Comparison of ENCODE assay signal across 14 mouse cellular contexts in the genomic region with DNA sequence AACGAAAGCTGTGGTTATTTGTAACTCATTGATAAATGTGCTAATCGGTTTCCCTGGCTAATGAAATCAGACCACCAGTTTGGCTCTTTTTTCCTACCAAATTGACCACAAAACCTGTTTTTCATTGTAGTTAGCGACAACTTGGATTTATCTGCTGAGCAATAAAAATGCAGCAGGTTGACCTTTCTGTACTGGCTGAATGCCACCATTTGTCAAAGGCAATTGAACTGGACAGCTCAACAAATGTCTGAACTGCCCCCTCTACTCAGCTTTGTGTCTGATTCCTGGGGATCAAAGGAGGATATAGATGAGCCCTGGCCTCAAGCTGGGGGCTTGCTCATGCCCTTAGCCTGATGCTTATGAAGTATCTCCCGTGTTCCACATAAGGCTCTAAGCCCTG.
DNase-seq lines count a peak whose midpoint lies in the region; ATAC-seq and TF ChIP-seq lines count a peak whose summit lies in the region.
"Had no signal": no experiment of that assay in that cellular context is flagged by ENCODE, and none has a peak within 500 bp of the region (broad histone marks: within the 10 kb centered on the region; RNA-seq: fewer than 3 reads in every experiment).

No protein-coding gene starts in this region.

- no peak for TF ChIP-seq CTCF in kidney, adult 2 months (conservative IDR thresholded peaks at IDR 0.05; ENCODE audit: insufficient read depth, insufficient read length, low read depth, low read length)

- DNase-seq in kidney, adult 2 months: peak; percentile 34
- DNase-seq in kidney, postnatal 4 days: no peak
- DNase-seq in NIH3T3 (ENCODE audit: low read depth): peak; percentile 94
- peak; percentile 81 for DNase-seq in embryo, embryonic 10.5 days (ENCODE audit: low spot score)
- no peak for DNase-seq in urinary bladder, postnatal 36 days (ENCODE audit: low spot score in 2 of 2)
- DNase-seq: gastrocnemius, adult 2 months; liver, postnatal 0 days; right cerebral cortex, postnatal 4 days had no signal

- H3K27me3 ChIP-seq in kidney, adult 2 months (replicated peaks; ENCODE audit: control insufficient read depth, insufficient read depth, low read length): no peaks in the 10 kb centered on the region
- H3K27me3 ChIP-seq in myocyte (ENCODE audit: control insufficient read depth, insufficient read depth, insufficient read length): no peaks in the 10 kb centered on the region
- H3K27me3 ChIP-seq: CH12.LX; heart, embryonic 15.5 days; stomach, embryonic 15.5 days had no signal

- peak overlapping the region; percentile 7 for H3K4me2 ChIP-seq in myocyte (ENCODE audit: low read depth)
- H3K4me2 ChIP-seq: heart, embryonic 15.5 days; stomach, embryonic 15.5 days had no signal

- H3K27ac ChIP-seq in kidney, adult 2 months (ENCODE audit: insufficient read depth, low read depth, low read length): no peak overlapping the region
- H3K27ac ChIP-seq: gastrocnemius, adult 2 months; heart, embryonic 15.5 days; stomach, embryonic 15.5 days had no signal

- no peak overlapping the region for H3K4me3 ChIP-seq in kidney, adult 2 months (ENCODE audit: insufficient read depth, low read depth, low read length)
- H3K4me3 ChIP-seq in myocyte: no peak overlapping the region
- H3K4me3 ChIP-seq: gastrocnemius, adult 2 months; heart, embryonic 15.5 days; stomach, embryonic 15.5 days had no signal

- H3K79me2 ChIP-seq in myocyte (ENCODE audit: control insufficient read depth, insufficient read depth): no peaks in the 10 kb centered on the region

- no peak overlapping the region for H3ac ChIP-seq in myocyte (ENCODE audit: control insufficient read depth, insufficient read length)

- no peaks in the 10 kb centered on the region for H3K36me3 ChIP-seq in kidney, adult 2 months (ENCODE audit: control insufficient read depth, insufficient read depth, low read length)
- H3K36me3 ChIP-seq in myocyte (ENCODE audit: control insufficient read depth, insufficient read depth): no peaks in the 10 kb centered on the region
- H3K36me3 ChIP-seq: heart, embryonic 15.5 days; stomach, embryonic 15.5 days had no signal

- no peaks in the 10 kb centered on the region; the same call in 1 of the 2 replicates for H3K4me1 ChIP-seq in kidney, adult 2 months (ENCODE audit: control insufficient read depth, insufficient read depth, low read length)

- no peak for ATAC-seq in megakaryocyte-erythroid progenitor cell, adult 5-6 weeks (replicated peaks; ENCODE audit: low FRiP score, low TSS enrichment, poor library complexity, severe bottlenecking)
- ATAC-seq: inflammation-experienced regulatory T-cells, adult 6 months; liver, postnatal 0 days had no signal

- 52% methylated on average over 4 of the region's 4 CpGs for WGBS in kidney, adult 2 months

- no peak for TF ChIP-seq POLR2A in kidney, adult 2 months (IDR thresholded peaks at IDR 0.05; ENCODE audit: low read depth, low read length)
- no peak for TF ChIP-seq POLR2A in myocyte (IDR thresholded peaks at IDR 0.05; ENCODE audit: insufficient read length, low read depth)

TF ChIP-seq in myocyte, 11 proteins besides CTCF, POLR2A, EP300 and RAD21:
- TF ChIP-seq SRF (IDR thresholded peaks at IDR 0.05; ENCODE audit: control insufficient read depth, insufficient read length, low read depth) (no peak), REST (IDR thresholded peaks at IDR 0.05; ENCODE audit: insufficient read depth, insufficient read length) (no peak), MAX (IDR thresholded peaks at IDR 0.05; ENCODE audit: low read depth) (no peak), CEBPB (IDR thresholded peaks at IDR 0.05; ENCODE audit: insufficient read depth, poor library complexity, severe bottlenecking) (no peak), E2F4 (IDR thresholded peaks at IDR 0.05; ENCODE audit: insufficient read depth) (no peak), MYOD1 (IDR thresholded peaks at IDR 0.05; ENCODE audit: control insufficient read depth in 1 of 3, insufficient read length in 2 of 3, low read depth in 2 of 3) (no peak), TCF3 (IDR thresholded peaks at IDR 0.05; ENCODE audit: insufficient read length, low read depth) (no peak), POLR2AphosphoS2 (IDR thresholded peaks at IDR 0.05; ENCODE audit: insufficient read length, low read depth) (no peak), TCF12 (IDR thresholded peaks at IDR 0.05; ENCODE audit: insufficient read depth, poor library complexity, severe bottlenecking) (no peak), USF1 (IDR thresholded peaks at IDR 0.05; ENCODE audit: low read depth) (no peak), MYOG (IDR thresholded peaks at IDR 0.05; ENCODE audit: control insufficient read depth in 1 of 3, insufficient read depth in 1 of 3, insufficient read length in 2 of 3, low read depth in 2 of 3) (no peak)
TF ChIP-seq in myocyte: peak in this region for 0.

Comparison
In these comparisons a context has a peak if more than half of its experiments do, and no peak if none do; other contexts are left out.
1. DNase-seq: peak in kidney, adult 2 months (single experiment), NIH3T3 (single experiment) and embryo, embryonic 10.5 days (single experiment); none in kidney, postnatal 4 days (0 of 2) and urinary bladder, postnatal 36 days (0 of 2).